Mouse (Mus musculus) cortical plate, adult 2 months (tissue): ENCODE measurements around the gene Hist2h3c2.

Experiments
- CTCF ChIP-seq: fragments of 200-500 bp; IDR thresholded peaks from 2 replicates; pipeline ENCODE4 v1.5.1; 2011; ENCODE audit warnings: mild to moderate bottlenecking, control low read depth, low read length; ENCODE audit not compliant: insufficient read depth; ENCODE audit errors: extremely low read depth
- POLR2A ChIP-seq: fragments of 200-500 bp; IDR thresholded peaks from 2 replicates; pipeline ENCODE4 v1.6.1; 2011; ENCODE audit warnings: mild to moderate bottlenecking, low read length, control low read depth; ENCODE audit not compliant: insufficient read depth; ENCODE audit errors: extremely low read depth

DNA sequence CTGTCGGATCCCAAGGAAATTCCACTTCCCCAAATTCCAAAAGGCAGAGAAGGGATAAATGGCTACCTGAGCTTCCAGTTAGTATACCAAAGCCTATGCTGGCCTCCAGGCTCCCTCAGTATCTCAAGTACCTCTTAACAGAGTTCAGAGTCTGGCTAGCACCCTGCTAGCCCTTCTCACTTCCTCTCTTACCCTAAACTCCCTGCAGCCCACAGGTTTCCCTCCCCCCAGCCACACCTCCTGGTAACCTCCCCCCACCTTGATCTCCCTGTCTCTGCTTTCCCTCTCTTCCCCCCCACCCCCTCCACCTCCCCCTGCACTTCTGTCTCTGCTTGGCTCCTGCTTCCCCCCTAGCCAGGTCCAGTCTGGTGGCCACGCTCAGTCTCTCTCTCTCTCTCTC lies 39.2 kb downstream of the Hist2h3c2 start:
- TF ChIP-seq POLR2A, result no peak
- TF ChIP-seq CTCF, result no peak
